Mouse (Mus musculus) hematopoietic stem cell, adult 5-6 weeks (primary cell): ENCODE results near the gene Cpe. TPM values are rescaled to one million over a fixed set of nuclear protein-coding genes. Genes with fewer than 3 reads are reported as not detected.
A peak's percentile ranks its signal among the peaks of the same experiment; 100 is the strongest.

Source experiments
- ATAC-seq, 2 experiments: fragments of 125-278 bp in 1 of 2; replicated peaks in 1 of 2; 2 replicates each; pipeline ENCODE4 v1.8.0; 2016 to 2017; ENCODE audit warnings: inconsistent platforms in 2 of 2, mild to moderate bottlenecking in 2 of 2, moderate number of reproducible peaks in 2 of 2, low read depth in 1 of 2, moderate TSS enrichment in 1 of 2; ENCODE audit not compliant: low FRiP score in 2 of 2, poor library complexity in 2 of 2, severe bottlenecking in 2 of 2, insufficient read depth in 1 of 2, low TSS enrichment in 1 of 2
- total RNA-seq: library from RNA; stranded (forward); fragments of 172-1452, 232-1000 nt; gene quantifications from 2 replicates; pipeline ENCODE4 v1.2.3, GENCODE M21; 2017

The Cpe gene
- 1.3 TPM in 1 of 2 replicates, not detected in the other for total RNA-seq

DNA sequence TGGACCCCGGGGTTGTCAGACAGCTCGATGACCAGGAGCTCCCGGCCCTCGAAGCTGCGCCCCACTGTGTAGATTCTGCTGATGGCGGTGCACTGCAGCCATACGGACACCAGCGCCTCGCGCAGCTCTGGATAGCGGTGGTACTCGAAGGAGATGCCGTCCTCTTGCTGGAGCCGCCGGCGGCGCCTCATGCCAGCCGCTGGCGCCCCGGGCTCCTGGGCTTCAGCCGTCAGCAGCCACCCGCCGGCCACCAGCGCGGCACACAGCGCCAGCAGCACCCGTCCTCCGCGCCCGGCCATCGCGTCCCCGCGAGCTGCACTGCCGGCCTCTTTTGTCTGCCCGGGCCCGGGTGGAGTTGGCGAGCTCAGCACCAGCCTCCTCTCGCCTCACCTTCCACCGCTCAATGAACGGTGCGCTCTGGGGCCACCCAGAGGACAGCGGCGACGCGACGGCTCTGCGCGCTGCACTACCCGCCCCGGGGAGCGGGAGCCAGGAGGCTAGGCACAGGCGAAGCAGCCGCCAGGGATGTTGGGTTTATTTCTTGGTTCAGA, at the start of gene Cpe:
Gene Cpe, minus strand, starts transcription at position 404 of the 551 bp plus-strand sequence.
- peak; percentile 97 to 98 for ATAC-seq

DNA sequence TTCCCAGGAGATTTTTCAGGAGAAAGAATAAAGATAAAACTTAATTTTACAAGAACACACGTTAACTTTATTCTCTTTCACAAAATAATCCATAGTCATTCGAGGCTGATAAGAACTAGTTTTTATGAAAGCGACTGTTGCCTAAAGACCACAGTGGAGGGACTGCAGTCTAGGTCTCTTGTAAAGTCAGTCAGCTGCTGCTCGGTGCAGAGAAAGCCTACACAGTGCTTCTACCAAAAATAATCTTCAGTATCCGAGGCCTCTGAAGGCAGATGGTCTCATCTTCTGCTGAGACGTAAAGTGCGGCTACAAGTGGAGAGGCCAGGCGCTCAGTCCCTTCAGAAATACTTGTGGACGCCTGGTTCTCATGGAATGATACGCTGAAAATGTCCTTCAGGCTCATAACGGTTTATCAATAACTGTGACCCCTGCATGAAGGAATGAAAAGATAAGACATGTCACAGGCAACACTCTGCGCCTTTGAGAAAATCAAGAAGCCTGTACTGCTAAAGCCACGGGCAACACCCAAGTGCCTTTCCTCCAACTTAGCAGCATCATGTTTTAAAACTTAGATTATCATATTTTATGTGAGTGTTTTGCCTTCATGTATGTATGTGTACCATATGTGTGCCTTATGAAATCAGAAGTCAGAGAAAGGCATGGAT, 47.8 kb upstream of the Cpe start:
- ATAC-seq: no peak; a peak in 1 of 4 replicates

DNA sequence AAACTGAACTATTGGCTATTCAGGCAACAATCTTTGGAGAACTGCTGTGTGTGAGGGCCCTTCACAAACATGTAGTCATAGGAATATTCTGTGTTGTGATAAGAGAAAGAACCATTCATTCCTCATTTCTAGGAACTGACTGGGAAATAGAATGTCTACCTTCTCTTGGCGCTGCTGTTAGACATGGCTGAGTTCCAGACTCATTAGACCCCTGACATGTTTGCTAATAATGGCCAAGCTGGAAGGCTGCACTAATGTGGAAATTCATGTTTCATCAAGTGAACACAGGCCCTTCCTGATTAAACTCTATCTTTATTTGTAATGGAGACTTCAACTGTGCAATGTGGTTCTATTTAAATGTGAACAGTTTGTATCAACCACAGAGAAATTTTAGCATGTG, 46.1 kb upstream of the Cpe start:
- ATAC-seq: no peak

DNA sequence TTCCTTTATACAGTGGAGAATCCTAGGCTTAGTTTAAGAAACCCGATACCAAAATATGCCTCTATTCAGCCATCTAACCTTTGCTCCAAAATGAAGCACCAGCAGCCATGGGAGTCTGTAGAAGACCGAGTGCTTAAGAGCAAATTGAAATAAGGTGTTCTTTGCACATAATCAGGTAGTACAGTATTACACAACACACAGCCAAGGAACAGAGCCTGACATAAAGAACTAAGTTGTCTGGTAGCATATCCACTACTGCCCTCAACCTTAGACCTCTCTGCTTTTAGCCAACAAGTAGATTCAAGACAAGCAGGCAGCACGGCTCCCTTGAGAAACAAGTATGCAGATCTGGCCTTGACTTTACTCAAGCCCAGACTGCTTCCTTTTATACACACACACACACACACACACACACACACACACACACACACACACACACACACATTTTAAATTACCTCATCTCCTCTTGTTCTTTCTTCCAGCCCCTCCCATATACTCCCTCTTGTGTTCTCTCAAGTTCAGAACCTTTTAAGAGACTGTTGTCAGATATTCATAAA, 44.0 kb upstream of the Cpe start:
- no peak for ATAC-seq

DNA sequence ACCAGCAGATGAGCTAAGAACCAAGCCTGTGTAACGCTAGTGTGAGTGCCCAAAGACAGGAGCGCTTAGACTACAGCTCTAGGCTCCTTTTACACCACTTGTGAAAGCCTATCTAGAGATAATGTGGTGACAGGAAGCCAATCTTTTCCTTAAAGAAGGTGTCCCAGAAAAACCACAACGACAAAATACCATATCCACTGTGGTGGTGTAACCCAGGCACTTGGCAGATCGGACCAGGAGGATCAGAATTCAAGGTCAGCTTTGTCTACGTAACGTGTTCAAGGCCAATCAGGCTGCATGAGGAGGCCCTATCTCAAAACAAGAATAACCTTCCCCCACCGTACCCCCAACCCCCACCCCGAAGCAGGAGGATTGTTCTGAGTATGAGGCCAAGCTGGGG, 42.3 kb upstream of the Cpe start:
- ATAC-seq: no peak

DNA sequence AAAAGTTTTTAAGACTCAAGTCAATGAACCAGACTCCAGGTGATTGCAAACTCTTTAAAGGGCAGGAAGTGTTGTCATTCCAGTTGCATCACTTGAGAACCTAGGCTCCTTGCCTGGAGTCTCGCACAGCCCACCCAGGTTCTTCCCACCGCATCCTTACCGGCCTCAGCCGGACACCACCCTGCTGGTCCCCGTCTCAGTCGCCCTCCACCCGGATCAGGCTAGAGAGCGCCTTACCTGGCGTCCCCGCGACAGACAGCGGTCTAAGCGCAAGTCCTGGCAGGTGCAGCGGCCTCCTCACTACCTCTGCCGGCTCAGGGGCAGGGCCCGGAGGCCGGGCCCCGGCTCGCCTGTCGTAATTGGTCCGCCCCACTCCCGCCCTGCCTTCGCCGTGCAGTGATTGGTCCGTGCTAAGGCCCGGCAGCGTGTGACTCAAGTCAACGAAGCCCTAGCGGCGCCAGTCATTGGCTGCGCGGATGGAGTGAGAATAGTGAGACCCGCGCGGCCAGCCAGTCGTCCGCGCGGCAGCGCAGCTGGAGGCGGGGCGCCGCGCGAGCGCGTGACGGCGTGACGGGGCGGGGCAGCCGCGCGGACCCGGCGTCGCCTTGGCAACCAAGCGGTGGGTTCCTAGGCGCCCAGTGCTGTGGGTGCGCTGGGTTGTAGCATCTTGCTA, 40.6 kb upstream of the Cpe start, which contains the start of gene Msmo1:
Gene Msmo1, minus strand, starts transcription at position 522 of the 673 bp plus-strand sequence.
- ATAC-seq: peak; percentile 99 to 100

DNA sequence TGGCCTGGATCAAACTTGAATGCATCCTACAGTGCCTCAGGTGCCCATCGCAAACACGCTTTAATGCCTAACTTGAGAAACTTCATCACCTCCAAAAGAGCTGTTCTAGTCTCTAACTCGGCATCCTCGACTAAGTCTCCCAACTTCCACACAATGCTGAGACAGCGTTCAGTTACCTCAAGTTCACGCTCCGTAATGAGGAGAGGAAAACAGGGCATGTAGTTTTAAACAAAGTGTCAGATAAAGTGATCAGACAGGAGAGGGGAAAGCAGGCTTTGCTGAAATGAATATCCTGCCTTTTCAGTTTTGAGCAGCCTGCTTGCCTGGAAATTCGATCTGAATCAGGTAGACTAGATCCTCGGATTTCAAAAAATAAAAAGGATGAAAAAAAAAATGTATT, 39.7 kb upstream of the Cpe start:
- no peak for ATAC-seq

DNA sequence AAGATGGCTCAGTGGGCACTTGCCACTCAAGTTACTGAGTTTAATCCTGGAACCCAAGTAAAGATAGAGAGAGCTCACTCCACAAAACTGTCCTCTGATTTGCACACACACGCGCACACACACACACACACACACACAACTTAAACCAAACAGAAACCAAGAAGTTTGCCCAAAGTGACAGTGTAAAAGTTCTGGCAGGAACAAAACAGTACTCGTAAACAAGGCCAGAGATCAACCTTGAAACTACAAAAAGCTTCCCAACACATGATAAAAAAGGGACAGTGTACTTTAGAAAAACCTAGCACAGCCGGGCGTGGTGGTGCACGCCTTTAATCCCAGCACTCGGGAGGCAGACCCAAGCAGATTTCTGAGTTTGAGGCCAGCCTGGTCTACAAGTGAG, 35.3 kb upstream of the Cpe start:
- ATAC-seq: no peak

DNA sequence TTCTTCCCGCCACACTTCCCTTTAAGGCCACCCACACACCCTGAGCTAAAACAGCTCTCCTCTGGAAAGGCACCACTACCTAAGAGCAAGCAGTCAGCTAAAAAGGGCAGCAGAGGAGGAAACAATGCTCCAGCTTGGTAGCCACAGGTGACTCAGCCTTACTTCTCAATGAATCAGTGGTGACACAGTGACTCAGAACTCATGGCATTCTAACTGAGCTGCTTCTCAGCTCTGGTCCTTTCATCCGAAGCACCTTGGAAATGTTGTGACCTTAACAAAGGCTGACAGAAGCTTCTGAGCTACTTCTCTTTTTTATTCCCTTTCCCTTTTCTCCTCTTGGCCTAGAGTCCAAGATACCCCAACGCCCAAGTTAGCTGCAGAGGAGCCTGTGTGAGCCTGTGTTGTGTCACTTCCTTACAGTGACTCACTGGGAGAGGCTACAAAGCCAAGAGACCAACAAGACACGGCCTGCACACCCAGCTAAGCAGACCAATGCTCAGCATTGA, 33.4 kb upstream of the Cpe start:
- ATAC-seq: peak; percentile 68 to 77

DNA sequence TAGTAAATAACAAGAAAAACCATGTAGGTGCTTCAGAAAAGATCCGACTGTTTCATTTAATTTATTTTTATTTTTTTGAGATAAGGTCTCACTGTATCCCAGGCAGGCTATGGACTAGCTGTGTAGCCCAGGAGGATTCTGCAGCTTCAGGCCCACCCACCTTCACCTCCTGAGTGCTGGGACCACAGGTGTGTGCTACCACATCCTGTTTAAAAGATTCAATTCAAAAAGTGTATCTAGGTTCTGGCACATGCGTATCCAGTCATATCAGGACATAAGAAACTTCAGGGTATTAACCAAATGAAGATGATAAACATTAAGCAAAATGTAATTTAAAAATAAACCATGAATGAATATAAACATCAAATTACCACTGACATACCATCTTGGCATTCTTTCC, 30.4 kb upstream of the Cpe start:
- no peak for ATAC-seq

DNA sequence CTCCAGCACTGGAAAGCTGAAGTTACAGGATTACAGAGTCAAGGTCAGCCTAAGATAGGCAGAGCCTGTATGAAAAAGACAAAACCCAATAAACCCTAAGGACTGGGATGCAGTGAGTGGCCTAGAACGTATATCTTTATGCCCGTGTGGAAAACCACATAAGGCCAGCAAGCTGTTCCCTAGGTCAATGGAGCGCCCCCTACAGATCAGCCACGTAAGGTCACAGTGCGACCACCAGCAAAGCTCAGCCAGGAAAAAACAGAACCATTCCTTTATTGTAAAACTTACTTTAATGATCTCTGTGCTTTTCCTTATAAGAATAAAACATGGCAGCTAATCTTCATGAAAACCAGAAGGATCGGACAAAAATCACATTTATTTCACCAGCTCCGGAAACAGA, 25.0 kb upstream of the Cpe start:
- ATAC-seq: no peak

DNA sequence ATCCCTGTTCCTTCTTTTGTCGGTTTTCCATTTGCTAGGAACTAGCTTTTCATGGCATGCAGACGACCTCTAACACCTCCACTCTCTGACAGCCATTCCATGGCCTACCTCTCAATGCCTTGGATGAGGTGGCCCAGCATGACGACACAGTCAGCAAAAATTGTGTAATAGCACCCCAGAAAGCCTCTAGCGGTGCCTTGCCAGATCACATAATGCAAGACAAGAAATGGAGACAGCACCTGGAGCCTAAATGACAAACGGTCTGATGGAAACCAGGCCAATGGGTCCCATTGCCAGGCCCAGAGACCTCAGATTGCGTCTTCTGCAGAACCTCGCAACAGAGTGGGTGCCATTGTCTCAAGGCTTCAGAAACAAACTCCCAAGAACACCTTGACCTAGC, 19.6 kb upstream of the Cpe start:
- ATAC-seq: no peak

DNA sequence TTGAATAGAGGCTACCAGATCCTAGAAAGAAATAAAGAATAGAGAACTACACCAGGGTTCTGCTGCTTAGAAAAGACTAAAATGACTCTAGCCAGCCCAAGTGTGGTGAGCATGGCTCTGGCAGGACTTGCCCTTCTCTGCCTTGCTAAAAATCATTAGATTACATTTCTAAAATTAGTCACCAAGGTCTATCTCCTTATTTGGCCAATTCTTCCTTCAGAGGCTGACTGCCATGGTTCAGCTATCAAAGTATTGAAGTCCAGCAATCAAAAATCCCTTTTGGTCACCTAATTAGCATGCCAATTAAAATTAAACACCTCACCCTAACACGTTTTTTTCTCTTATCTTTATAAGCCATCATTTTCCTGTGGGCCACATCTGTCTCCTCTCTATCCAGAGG, 18.7 kb upstream of the Cpe start:
- no peak for ATAC-seq

DNA sequence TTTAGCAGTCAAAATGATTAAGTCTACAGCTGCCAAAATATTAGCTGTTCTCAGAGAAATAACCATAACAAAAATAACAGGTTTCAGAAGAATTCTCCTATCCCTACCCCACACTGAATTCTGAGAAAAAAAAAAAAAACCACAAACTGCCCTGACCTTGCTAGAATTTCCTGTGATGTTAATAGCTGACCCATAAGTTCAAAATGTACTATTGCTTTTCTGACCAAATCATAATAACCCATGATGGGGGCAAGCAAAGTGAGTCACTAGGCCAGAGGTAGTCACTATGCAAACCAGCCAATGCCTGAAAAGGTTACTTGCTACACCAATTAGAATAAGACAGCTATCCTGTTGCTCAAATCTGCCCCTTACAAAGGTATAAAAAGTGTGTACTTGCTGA, 14.6 kb upstream of the Cpe start:
- no peak for ATAC-seq

DNA sequence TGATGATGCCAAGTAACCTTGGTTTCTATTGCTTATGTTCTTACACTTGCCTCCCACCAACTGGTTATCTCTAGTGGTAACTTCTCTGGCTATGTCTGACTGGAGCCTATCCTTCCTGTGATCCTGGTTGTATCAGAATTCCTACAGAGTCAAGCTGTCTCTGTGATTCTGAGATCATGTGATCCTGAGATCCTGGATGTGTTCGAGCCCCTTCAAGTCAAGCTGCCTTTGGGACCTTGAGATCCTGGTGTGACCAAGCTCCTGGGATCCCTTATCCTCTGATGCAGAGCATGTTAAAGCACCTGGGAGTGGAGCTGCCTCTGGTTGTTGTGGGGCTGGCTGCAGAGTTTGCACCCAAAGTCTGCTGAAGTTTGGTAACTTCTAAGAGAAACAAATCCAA, 10.3 kb upstream of the Cpe start:
- ATAC-seq: no peak

DNA sequence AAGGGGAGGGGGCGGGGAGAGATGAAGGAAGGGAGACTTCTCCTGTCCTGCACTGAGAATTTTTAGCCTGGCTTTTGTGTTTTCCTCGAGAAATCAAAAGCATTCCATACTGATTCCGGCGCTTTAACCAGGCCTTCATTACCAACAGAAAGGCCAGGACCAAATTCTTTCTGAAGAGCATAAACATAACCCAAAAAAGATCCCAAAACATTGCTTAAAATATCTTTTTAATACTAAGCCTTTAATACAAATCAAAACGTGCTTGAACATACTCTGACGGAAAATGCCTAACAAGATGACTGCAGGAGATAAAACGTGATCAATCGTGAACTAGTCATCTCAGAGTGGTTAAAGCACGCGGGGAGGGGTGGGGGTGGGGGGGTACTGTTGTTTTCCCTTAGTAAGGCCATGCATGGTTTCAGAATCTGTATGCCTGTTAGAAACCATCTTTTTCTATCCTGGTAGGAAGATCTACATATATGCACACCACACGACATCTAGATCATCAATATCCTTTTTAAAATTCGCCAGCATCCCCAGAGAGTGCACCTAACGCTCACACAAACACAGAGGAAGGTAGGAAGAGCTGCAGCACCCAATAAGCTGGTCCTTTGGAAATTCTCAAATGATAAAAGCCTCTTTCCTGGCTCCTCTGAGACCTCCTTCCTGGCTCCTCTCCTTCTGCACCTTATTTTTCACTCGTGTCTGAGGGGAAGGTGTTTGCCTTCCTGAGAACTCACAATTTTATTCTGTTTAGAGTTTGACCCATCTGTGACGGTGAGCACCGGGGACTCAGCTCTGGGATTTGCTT, 1.1 kb downstream of the Cpe start:
- ATAC-seq: no peak

DNA sequence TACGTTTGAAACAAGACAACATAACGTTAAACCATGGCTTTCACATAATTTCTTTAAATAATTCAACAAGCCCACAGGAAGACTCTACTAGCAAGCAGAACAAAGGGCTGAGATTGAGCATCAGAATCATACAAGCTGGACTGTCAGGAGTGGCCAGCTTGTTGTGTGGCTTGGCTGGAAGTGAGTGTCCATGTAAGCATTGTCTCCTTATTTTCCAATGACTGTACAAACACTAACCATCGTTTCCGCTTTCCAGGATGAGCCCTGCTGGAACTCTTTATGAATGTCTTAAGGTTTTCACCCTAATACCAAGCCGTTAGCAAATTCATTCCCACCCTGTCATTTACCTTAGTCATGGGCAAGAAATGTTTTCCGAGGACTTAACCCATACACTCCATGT, 2.0 kb downstream of the Cpe start:
- ATAC-seq: no peak

DNA sequence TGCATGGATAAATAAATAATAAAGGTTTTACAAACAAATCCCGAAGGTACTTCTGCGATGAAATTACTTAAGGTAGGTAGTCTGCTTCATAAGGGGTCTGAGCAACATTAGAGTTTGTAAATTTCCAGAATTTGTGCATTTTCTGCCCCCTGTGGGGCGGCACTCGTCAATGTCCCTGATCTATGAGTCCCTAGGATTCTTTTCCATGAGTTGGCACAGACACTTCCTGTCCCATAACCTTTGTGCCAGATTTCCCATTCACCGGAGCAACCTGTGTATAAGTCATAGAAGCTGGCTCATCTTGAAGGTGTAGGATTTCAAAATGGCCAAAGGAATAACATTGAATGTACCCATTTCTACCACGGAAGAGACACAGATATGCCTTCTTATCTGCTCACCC, 2.5 kb downstream of the Cpe start:
- no peak for ATAC-seq
